Mouse (Mus musculus): ENCODE results near the gene G430095P16Rik. TPM values are rescaled to one million over a fixed set of nuclear protein-coding genes. Genes with fewer than 3 reads are reported as not detected.

The G430095P16Rik gene
- polyA plus RNA-seq, 2 experiments from 2014 or later = 20.2 to 37.5 TPM

- ATAC-seq = no peak
These were observed 1.9 kb downstream of the G430095P16Rik start for GRCm38 (mm10) chr8:84724683-84725082.

GRCm38 (mm10) chr8:84725246-84725940 is 2.6 kb downstream of the G430095P16Rik start:
- ATAC-seq = no peak

- ATAC-seq = no peak
These were observed 3.1 kb downstream of the G430095P16Rik start for GRCm38 (mm10) chr8:84725941-84726259.

GRCm38 (mm10) chr8:84728474-84728873 is 5.7 kb downstream of the G430095P16Rik start:
- ATAC-seq = no peak

GRCm38 (mm10) chr8:84729921-84730362 is 7.1 kb downstream of the G430095P16Rik start:
- ATAC-seq = no peak

GRCm38 (mm10) chr8:84730541-84731370 is 7.9 kb downstream of the G430095P16Rik start:
- ATAC-seq = no peak

GRCm38 (mm10) chr8:84731371-84732177 is 8.8 kb downstream of the G430095P16Rik start:
- no peak for ATAC-seq

GRCm38 (mm10) chr8:84732545-84732944 is 9.7 kb downstream of the G430095P16Rik start:
- no peak for ATAC-seq

- no peak for ATAC-seq
These were observed 10.2 kb downstream of the G430095P16Rik start for GRCm38 (mm10) chr8:84732996-84733395.

GRCm38 (mm10) chr8:84733959-84734358 is 11.2 kb downstream of the G430095P16Rik start:
- no peak for ATAC-seq

GRCm38 (mm10) chr8:84734680-84735079 is 11.9 kb downstream of the G430095P16Rik start:
- ATAC-seq = no peak

- no peak for ATAC-seq
These were observed 12.8 kb downstream of the G430095P16Rik start for GRCm38 (mm10) chr8:84735597-84735996.

GRCm38 (mm10) chr8:84736521-84736920 is 13.7 kb downstream of the G430095P16Rik start:
- ATAC-seq = no peak

- peak; percentile 96 for ATAC-seq
These were observed 14.8 kb downstream of the G430095P16Rik start for GRCm38 (mm10) chr8:84737608-84738007.

- ATAC-seq = no peak
These were observed 15.5 kb downstream of the G430095P16Rik start for GRCm38 (mm10) chr8:84738266-84738665.

GRCm38 (mm10) chr8:84738715-84739400 is 16.1 kb downstream of the G430095P16Rik start:
- no peak for ATAC-seq

GRCm38 (mm10) chr8:84739401-84739742 is 16.6 kb downstream of the G430095P16Rik start:
- no peak for ATAC-seq

- ATAC-seq = no peak
These were observed 18.4 kb downstream of the G430095P16Rik start for GRCm38 (mm10) chr8:84740895-84741843.

- ATAC-seq = no peak
These were observed 19.6 kb downstream of the G430095P16Rik start for GRCm38 (mm10) chr8:84742171-84743053.

- ATAC-seq = no peak
These were observed 20.2 kb downstream of the G430095P16Rik start for GRCm38 (mm10) chr8:84743054-84743415.
